Comparison of ENCODE assay signal across 8 mouse cellular contexts in genomic region chr6:91729677-91730127, GRCm38 (mm10). TPM values are rescaled to one million over a fixed set of nuclear protein-coding genes. Genes with fewer than 3 reads are reported as not detected.
DNase-seq lines count a peak whose midpoint lies in the region; ATAC-seq and TF ChIP-seq lines count a peak whose summit lies in the region.

No protein-coding gene starts in this region.

- no peak for TF ChIP-seq POLR2A in brain, embryonic 14.5 days (IDR thresholded peaks at IDR 0.05; ENCODE audit: borderline replicate concordance, extremely low read depth, insufficient read depth, insufficient read length, poor library complexity, severe bottlenecking)

- H3K9ac ChIP-seq in hindbrain, embryonic 14.5 days = peak overlapping the region; percentile 31; the same call in 1 of the 2 replicates
- 0 out of 2 replicates have a peak overlapping the region, but pooled peaks have one; percentile 13 for H3K9ac ChIP-seq in midbrain, postnatal 0 days (replicated peaks; ENCODE audit: low read length, poor library complexity, severe bottlenecking)

- WGBS in hindbrain, embryonic 14.5 days = 3% methylated on average over 12 of the region's 12 CpGs
- WGBS in midbrain, postnatal 0 days = 7% methylated on average over 12 of the region's 12 CpGs

- peak; percentile 97 for DNase-seq in 3T3-L1 (ENCODE audit: low read depth, low spot score)
- DNase-seq in brain, embryonic 14.5 days (ENCODE audit: low read depth) = peak; percentile 95
- peak; percentile 76 for DNase-seq in gastrocnemius, postnatal 10 days
- peak; percentile 70 for DNase-seq in hindbrain, embryonic 14.5 days (ENCODE audit: low spot score)
- peak; percentile 65 to 66 for DNase-seq in left cerebral cortex, postnatal 14 days (ENCODE audit: low spot score in 2 of 2)
- DNase-seq in midbrain, postnatal 0 days (ENCODE audit: low spot score) = peak; percentile 87
- peak; percentile 70 to 83 for DNase-seq in urinary bladder, postnatal 4 days (ENCODE audit: low spot score in 2 of 2)
- no peak for DNase-seq in thymus, postnatal 14 days

- H3K27me3 ChIP-seq in hindbrain, embryonic 14.5 days (ENCODE audit: control insufficient read depth, insufficient read depth, low read length) = no peaks in the 10 kb centered on the region
- no peaks in the 10 kb centered on the region for H3K27me3 ChIP-seq in midbrain, postnatal 0 days (ENCODE audit: insufficient read depth, low read length)

- no peak for TF ChIP-seq CTCF in brain, embryonic 14.5 days (IDR thresholded peaks at IDR 0.05; ENCODE audit: borderline replicate concordance, extremely low read depth, insufficient read depth, insufficient read length)
- TF ChIP-seq CTCF in midbrain, postnatal 0 days (IDR thresholded peaks at IDR 0.05) = no peak

- no peak overlapping the region for H3K4me2 ChIP-seq in hindbrain, embryonic 14.5 days (replicated peaks)
- no peak overlapping the region for H3K4me2 ChIP-seq in midbrain, postnatal 0 days (ENCODE audit: low read depth, low read length, poor library complexity, severe bottlenecking)

- intact Hi-C loops in left cerebral cortex, postnatal 14 days (cut with DNase I) = loop anchor here (10.0 kb wide), 1 partner anchor 45 kb away; the partner anchor contains the start of gene Slc6a6

- peaks cover 30% of the 10 kb centered on the region for H3K4me1 ChIP-seq in hindbrain, embryonic 14.5 days (replicated peaks; ENCODE audit: control insufficient read depth, insufficient read depth, low read length)
- H3K4me1 ChIP-seq in midbrain, postnatal 0 days (ENCODE audit: insufficient read depth, low read length) = 0 out of 2 replicates have a peak, but pooled peaks cover 2% of the 10 kb centered on the region

- H3K36me3 ChIP-seq in hindbrain, embryonic 14.5 days (replicated peaks; ENCODE audit: control insufficient read depth, insufficient read depth) = peaks cover 79% of the 10 kb centered on the region
- peaks cover 55% of the 10 kb centered on the region for H3K36me3 ChIP-seq in midbrain, postnatal 0 days (ENCODE audit: insufficient read depth, low read length)

- peak; percentile 59; the same call in 1 of the 2 replicates for ATAC-seq in hindbrain, embryonic 14.5 days (ENCODE audit: low FRiP score)
- peak; percentile 53; the same call in 1 of the 2 replicates for ATAC-seq in midbrain, postnatal 0 days (ENCODE audit: low FRiP score)

- H3K27ac ChIP-seq in hindbrain, embryonic 14.5 days = peak overlapping the region; percentile 81
- peak overlapping the region; percentile 47 for H3K27ac ChIP-seq in midbrain, postnatal 0 days (ENCODE audit: low read depth, low read length)

- no peaks in the 10 kb centered on the region for H3K9me3 ChIP-seq in hindbrain, embryonic 14.5 days (ENCODE audit: control insufficient read depth, low read length)
- H3K9me3 ChIP-seq in midbrain, postnatal 0 days (ENCODE audit: low read length) = no peaks in the 10 kb centered on the region

- H3K4me3 ChIP-seq in hindbrain, embryonic 14.5 days (replicated peaks; ENCODE audit: low read length) = no peak overlapping the region
- no peak overlapping the region for H3K4me3 ChIP-seq in midbrain, postnatal 0 days (ENCODE audit: low read depth, low read length)

RNA-seq across cellular contexts. Expression of gene Slc6a6, which starts 45.8 kb away (rescaled TPM):
- polyA plus RNA-seq in brain, embryonic 14.5 days (2012; rRNA removed) = 67.2 and 96.3 TPM in 2 replicates
- total RNA-seq in gastrocnemius, postnatal 10 days (2021) = 10 to 100 TPM; 43.1 to 64.5 TPM
- polyA plus RNA-seq in hindbrain, embryonic 14.5 days (2014; fragmentation: Nextera tagmentation; extraction: Ambion mirVana) = 91.6 and 98.5 TPM in 2 replicates
- total RNA-seq in left cerebral cortex, postnatal 14 days (2021) = 100 to 1,000 TPM; 159 to 165 TPM
- total RNA-seq in midbrain, postnatal 0 days (2014; rRNA removed) = 105 and 147 TPM in 2 replicates
- polyA plus RNA-seq in midbrain, postnatal 0 days (2015; fragmentation: Nextera tagmentation; extraction: Ambion mirVana) = 123 and 146 TPM in 2 replicates
